Mouse (Mus musculus): Measurements from ENCODE around the gene Rps25.

DNA sequence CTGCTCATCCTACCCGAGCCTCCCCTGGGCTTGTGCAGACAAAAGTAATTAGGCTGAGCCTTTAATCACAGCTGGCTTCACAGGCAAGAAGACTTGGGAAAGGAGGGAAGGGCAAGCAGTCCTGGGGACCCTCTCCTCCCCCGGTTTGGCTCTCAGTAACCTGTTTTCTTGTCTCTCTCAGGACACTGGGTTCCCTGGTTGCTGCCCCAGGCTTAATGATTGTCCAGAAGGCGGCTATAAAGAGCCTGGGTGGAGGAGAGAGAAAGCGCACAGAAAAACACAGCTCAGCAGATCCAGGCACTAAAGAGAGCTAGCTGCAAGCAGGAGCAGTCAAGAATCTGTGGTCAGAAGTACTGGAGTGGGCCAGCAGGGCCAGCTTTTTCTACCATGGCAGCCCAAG lies 8.9 kb upstream of the Rps25 start:
- TF ChIP-seq POLR2A (IDR thresholded peaks at IDR 0.05; ENCODE audit: extremely low read depth, insufficient read depth, low read length) (no peak), CTCF (IDR thresholded peaks at IDR 0.05; ENCODE audit: extremely low read depth, insufficient read depth, low read length) (no peak)
